Mouse (Mus musculus): ENCODE measurements around the gene Zdbf2.

The Zdbf2 gene

DNA sequence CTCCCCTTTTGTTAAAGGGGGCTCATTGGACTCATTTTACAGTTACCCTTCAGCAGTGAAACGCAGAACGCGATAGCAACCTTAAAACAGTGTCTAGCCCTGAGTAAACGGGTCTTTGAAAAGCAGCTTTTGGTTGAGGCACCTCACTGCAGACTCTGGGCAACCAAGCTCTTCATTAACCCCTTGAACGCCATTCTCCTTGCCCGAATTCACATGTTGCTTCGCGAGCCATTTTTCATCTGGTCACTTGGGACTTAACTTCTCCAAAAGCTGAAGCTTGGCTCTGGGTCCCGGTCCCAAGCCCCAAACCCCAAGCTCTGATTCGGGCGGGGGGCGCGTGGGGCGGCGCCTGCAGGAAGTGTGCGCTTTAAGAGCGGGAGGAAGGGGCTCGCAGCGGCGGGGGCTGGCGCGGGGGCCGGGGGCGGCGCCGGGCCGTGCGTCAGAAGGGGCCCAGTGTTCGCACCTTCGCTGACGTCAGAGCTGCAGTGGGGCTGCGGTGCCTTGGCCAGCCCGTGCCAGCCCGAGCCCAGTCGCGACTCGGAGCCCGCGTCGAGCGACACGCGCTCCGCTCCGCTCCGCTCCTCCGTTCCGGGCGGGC lies at the start of gene Zdbf2:
TSS of gene Zdbf2 (plus strand) at position 525 of the 598 bp plus-strand sequence.
- no peak for DNase-seq (ENCODE audit: low read depth, low spot score)

- no peak for DNase-seq (ENCODE audit: low read depth, low spot score)
These were observed 48.1 kb upstream of the Zdbf2 start for GRCm38 (mm10) chr1:63225009-63225408.

DNA sequence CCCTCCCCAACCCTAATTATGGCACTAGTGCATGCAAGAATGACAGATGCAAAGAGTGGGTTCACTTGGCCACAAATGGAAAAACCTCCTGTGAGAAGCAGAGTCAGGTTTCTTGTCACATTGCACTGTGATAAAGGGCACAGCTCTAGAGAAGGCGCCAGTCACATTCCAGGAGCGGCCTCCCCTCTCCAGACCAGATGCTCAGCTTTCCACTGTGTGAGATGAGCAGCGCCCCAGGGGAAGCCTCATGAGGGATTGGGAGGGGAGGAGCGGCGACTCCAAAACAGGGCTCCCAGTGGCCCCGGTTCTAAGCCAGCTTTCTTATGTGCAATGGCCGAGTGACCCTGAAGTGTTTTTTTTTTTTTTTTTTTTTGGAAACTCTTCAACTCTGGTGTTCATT lies 47.2 kb upstream of the Zdbf2 start:
- DNase-seq (ENCODE audit: low read depth, low spot score) = no peak

DNA sequence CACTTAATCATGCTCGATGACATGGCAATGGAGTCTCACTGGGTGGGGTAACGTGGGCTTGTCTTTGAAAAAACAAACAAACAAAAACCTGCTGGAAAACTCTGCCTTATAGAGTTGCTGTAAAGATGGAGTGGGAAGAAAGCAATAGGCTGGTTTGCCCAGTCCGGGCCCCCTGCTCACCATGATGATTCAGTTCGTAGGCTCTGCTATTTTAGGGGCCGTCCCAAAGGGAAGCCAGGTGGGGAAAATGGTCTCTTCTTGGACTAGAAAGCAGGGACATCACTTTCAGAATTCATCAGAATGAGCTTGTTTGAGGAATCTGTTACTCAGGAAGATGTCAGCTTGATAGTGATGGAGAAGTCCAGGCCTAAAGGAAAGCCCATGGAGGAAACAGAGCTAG lies 45.8 kb upstream of the Zdbf2 start:
- no peak for DNase-seq (ENCODE audit: low read depth, low spot score)

DNA sequence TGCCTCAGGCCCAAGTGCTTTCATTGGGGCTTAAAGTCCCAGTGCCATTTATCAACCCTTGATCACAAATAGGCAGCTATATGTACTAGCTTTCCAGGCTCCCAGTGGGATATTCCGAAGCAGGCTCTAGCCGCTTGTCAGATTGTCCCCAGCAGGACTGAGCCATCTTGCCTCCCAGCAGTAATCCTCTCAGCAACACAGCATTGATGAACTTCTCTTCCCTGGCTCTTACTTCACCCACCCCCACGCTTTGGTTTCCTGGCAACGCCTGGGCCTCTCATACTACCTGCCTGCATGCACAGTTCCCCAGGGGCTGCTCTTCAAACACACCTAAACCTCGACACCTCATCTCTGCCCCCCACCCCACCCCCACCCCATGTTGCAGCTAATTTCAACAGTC lies 35.7 kb upstream of the Zdbf2 start:
- DNase-seq (ENCODE audit: low read depth, low spot score) = no peak

GRCm38 (mm10) chr1:63239305-63239704 lies 33.8 kb upstream of the Zdbf2 start:
- no peak for DNase-seq (ENCODE audit: low read depth, low spot score)

DNA sequence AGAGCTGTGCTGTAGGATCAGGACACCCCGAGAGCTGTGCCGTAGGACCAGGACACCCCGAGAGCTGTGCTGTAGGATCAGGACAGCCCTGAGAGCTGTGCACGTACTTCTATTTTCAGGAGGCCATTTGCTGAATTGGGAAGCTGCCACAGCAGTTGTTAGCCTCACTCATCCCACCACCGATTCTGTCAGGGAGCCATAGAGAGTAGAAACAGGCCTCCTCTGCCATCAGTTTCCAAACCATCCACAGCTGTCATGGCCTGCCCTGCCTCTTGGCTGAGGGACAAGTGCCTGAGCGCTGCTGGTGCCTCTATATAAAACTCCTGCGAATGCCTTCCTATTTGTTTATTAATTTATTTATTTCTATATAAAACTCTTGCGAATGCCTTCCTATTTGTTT lies 33.3 kb upstream of the Zdbf2 start:
- no peak for DNase-seq (ENCODE audit: low read depth, low spot score)

- DNase-seq (ENCODE audit: low read depth, low spot score) = no peak
These were observed 29.2 kb upstream of the Zdbf2 start for GRCm38 (mm10) chr1:63243854-63244253.

GRCm38 (mm10) chr1:63246862-63247521 lies 26.1 kb upstream of the Zdbf2 start:
- peak; percentile 85 for DNase-seq (ENCODE audit: low read depth, low spot score)

DNA sequence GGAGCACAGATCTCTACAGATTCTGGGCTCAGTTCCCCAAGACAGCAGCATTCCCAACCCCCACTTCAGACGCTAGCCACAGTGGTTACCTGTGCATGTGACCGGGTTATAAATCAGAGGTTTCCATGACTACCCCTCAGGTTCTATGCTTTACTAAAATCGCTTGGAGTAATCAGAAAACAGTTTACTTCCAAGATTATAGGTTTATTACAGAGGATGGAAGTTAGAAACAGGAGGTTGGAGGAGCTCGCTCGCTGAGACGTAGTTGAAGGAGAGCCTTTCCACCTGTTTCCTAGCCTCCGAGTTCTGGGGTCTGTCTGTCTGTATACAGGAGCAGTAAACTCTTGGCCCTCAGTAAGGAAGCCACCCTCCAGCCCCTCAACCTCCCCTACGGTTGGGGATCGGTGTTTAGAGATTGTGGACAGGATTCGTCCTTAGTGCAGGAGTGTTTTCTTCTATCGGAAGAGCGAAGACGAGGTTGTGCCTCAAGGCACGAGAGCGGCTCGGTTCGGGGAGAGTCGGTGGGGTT lies 25.2 kb upstream of the Zdbf2 start:
- DNase-seq (ENCODE audit: low read depth, low spot score) = no peak

GRCm38 (mm10) chr1:63248360-63248851 lies 24.7 kb upstream of the Zdbf2 start:
- no peak for DNase-seq (ENCODE audit: low read depth, low spot score)

- no peak for DNase-seq (ENCODE audit: low read depth, low spot score)
These were observed 23.8 kb upstream of the Zdbf2 start for GRCm38 (mm10) chr1:63249261-63249660.

- DNase-seq (ENCODE audit: low read depth, low spot score) = no peak
These were observed 20.5 kb upstream of the Zdbf2 start for GRCm38 (mm10) chr1:63252351-63253209.

- DNase-seq (ENCODE audit: low read depth, low spot score) = no peak
These were observed 19.8 kb upstream of the Zdbf2 start for GRCm38 (mm10) chr1:63253291-63253690.

DNA sequence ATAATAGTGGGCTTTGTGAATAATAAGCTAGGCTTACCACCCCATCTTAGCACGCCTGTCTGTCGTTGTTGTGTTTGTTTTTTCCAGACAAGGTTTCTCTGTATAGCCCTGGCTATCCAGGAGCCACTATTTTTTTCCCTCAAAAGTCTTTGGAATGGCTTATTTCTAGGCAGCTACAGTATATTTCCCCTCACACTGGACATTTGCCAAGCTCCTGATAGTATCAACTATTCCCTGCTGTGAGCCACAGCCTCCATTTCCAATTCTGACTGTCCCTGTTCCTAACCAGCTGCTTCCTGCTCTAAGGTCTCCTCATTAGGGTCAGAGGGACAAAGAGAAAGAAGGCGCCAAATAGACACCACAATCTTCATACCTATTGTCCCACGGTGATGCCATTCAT lies 18.0 kb upstream of the Zdbf2 start:
- DNase-seq (ENCODE audit: low read depth, low spot score) = no peak

DNA sequence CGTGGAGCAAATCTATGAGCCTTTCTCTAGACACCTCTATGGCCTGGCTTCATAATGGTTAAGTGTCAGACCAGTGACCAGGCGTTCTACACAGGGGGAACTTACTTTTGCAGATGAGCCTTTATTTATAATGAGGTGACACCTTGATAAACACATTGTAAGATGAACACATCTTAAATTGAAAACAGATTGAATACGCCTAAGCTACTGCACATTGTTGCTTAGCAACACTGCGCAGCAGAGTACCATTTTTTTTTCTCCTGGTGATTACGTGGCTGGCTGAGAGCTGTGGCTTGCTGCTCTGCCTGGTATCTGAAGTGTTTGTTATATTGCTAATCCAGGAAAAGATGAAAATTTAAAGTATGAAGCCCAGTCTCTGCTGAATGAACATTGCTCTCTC lies 17.0 kb upstream of the Zdbf2 start:
- no peak for DNase-seq (ENCODE audit: low read depth, low spot score)

GRCm38 (mm10) chr1:63258501-63258900 lies 14.6 kb upstream of the Zdbf2 start:
- no peak for DNase-seq (ENCODE audit: low read depth, low spot score)

GRCm38 (mm10) chr1:63259271-63259830 lies 13.7 kb upstream of the Zdbf2 start:
- no peak for DNase-seq (ENCODE audit: low read depth, low spot score)

- DNase-seq (ENCODE audit: low read depth, low spot score) = no peak
These were observed 12.9 kb upstream of the Zdbf2 start for GRCm38 (mm10) chr1:63259916-63260741.

DNA sequence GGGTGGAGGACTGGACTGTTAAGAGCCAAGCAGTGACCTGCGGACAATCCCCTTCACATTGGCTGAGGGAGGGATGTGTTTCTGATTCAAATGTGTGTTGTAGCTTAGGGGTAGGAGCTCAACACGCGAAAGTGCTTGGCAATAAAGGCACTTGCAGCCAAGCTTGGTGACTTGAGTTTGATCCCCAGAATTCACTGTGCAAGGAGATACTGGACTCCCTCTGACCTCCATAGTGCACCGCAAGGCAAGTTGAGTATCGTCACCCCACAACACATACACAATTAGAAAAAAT lies 12.4 kb upstream of the Zdbf2 start:
- DNase-seq (ENCODE audit: low read depth, low spot score) = no peak

- no peak for DNase-seq (ENCODE audit: low read depth, low spot score)
These were observed 11.9 kb upstream of the Zdbf2 start for GRCm38 (mm10) chr1:63261041-63261590.

Measured in WW6 (cell line).